Mouse (Mus musculus) embryonic facial prominence, embryonic 14.5 days (tissue): ENCODE results near the gene Arnt. TPM values are rescaled to one million over a fixed set of nuclear protein-coding genes. Genes with fewer than 3 reads are reported as not detected.
"Not testable (repeated sequence)": the region's sequence is repeated elsewhere in the genome, so short reads cannot be mapped to it uniquely, and the experiment has no call there.

Experiments
- ATAC-seq: fragments of 200-750 bp; cut with Nextera tagmentation; 2 replicates; pipeline ENCODE4 v1.8.0; 2017; ENCODE audit warnings: low read depth, moderate number of reproducible peaks, moderate TSS enrichment
- DNase-seq: peaks from one replicate; pipeline ENCODE4 v3.0.0-alpha.2; 2015; ENCODE audit warnings: low spot score
- H3K27ac ChIP-seq: fragments of 300-500 bp; sonication (generic); replicated peaks from 2 replicates; pipeline ENCODE4 v1.5.1; 2014; ENCODE audit warnings: low read depth, mild to moderate bottlenecking, low read length, moderate library complexity
- H3K27me3 ChIP-seq: fragments of 300-500 bp; sonication (generic); replicated peaks from 2 replicates; pipeline ENCODE4 v1.6.1; 2014; ENCODE audit warnings: low read length; ENCODE audit not compliant: control insufficient read depth, insufficient read depth
- H3K36me3 ChIP-seq: fragments of 300-500 bp; sonication (generic); 2 replicates; pipeline ENCODE4 v1.6.1; 2014; ENCODE audit warnings: low read length, mixed read lengths; ENCODE audit not compliant: control insufficient read depth, insufficient read depth
- H3K4me1 ChIP-seq: fragments of 300-500 bp; sonication (generic); 2 replicates; pipeline ENCODE4 v1.6.1; 2014; ENCODE audit warnings: antibody characterized with exemption, low read length; ENCODE audit not compliant: control insufficient read depth, insufficient read depth
- H3K4me2 ChIP-seq: fragments of 300-500 bp; sonication (generic); 2 replicates; pipeline ENCODE4 v1.6.1; 2014; ENCODE audit warnings: low read depth, mild to moderate bottlenecking, low read length, moderate library complexity, mixed read lengths
- H3K4me3 ChIP-seq: fragments of 300-500 bp; sonication (generic); 2 replicates; pipeline ENCODE4 v1.5.1; 2014; ENCODE audit warnings: low read depth, mild to moderate bottlenecking, low read length
- H3K9ac ChIP-seq: fragments of 300-500 bp; sonication (generic); 2 replicates; pipeline ENCODE4 v1.6.1; 2014; ENCODE audit warnings: low read depth, mild to moderate bottlenecking, low read length, moderate library complexity, mixed read lengths
- H3K9me3 ChIP-seq: fragments of 300-500 bp; sonication (generic); 2 replicates; pipeline ENCODE4 v1.6.1; 2016; ENCODE audit warnings: low read length; ENCODE audit not compliant: control insufficient read depth
- WGBS: fragments of 180-500 bp; shearing (Covaris S2); extraction: QIAGEN DNeasy Blood & Tissue Kit; methylation state at CpG from one replicate; pipeline ENCODE4 v1.1.7; 2014; 5-methylcytosine and 5-hydroxymethylcytosine counted together
- polyA plus RNA-seq: library from polyadenylated mRNA; unstranded; fragments of >200 nt; fragmentation: Nextera tagmentation; extraction: Ambion mirVana; gene quantifications from 2 replicates; pipeline ENCODE4 v1.2.1, GENCODE M21; 2014

Arnt gene
- polyA plus RNA-seq, 1 experiment from 2014 or later, result 32.5 TPM

- H3K4me2 ChIP-seq, ATAC-seq, H3K9ac ChIP-seq, H3K4me1 ChIP-seq, H3K27ac ChIP-seq, H3K4me3 ChIP-seq, H3K36me3 ChIP-seq, H3K9me3 ChIP-seq, DNase-seq, H3K27me3 ChIP-seq: not testable (repeated sequence)
- 73% methylated on average over 2 of the region's 2 CpGs for WGBS
Observed at GRCm38 (mm10) chr3:95541186-95541585, 107.0 kb downstream of the Arnt start.

- no peaks in the 10 kb centered on the region for H3K36me3 ChIP-seq
- H3K9ac ChIP-seq, result no peak overlapping the region
- no peak for ATAC-seq
- H3K27me3 ChIP-seq, result no peaks in the 10 kb centered on the region
- H3K4me3 ChIP-seq, result no peak overlapping the region
- H3K9me3 ChIP-seq, result no peaks in the 10 kb centered on the region
- H3K4me1 ChIP-seq, result no peaks in the 10 kb centered on the region
- no peak for DNase-seq
- H3K27ac ChIP-seq, result no peak overlapping the region
- no peak overlapping the region for H3K4me2 ChIP-seq
Observed at GRCm38 (mm10) chr3:95542171-95542570, 108.0 kb downstream of the Arnt start.

GRCm38 (mm10) chr3:95542981-95543380 is 108.8 kb downstream of the Arnt start:
- H3K27ac ChIP-seq, result no peak overlapping the region
- DNase-seq, result no peak
- H3K4me2 ChIP-seq, result no peak overlapping the region
- H3K4me3 ChIP-seq, result no peak overlapping the region
- no peaks in the 10 kb centered on the region for H3K27me3 ChIP-seq
- H3K9ac ChIP-seq, result no peak overlapping the region
- no peak for ATAC-seq
- no peaks in the 10 kb centered on the region for H3K36me3 ChIP-seq
- H3K4me1 ChIP-seq, result no peaks in the 10 kb centered on the region
- H3K9me3 ChIP-seq, result no peaks in the 10 kb centered on the region
- WGBS, result 57% methylated on average over 7 of the region's 7 CpGs

Other genes with a start within 250 kb of the Arnt start
- gene Gabpb2, start 216.5 kb upstream of the Arnt start, polyA plus RNA-seq, result 7.8 and 8.0 TPM in 2 replicates
- 111 and 125 TPM in 2 replicates for gene Cdc42se1, start 205.7 kb upstream of the Arnt start, polyA plus RNA-seq
- 36.9 and 37.2 TPM in 2 replicates for gene Mllt11, start 202.2 kb upstream of the Arnt start, polyA plus RNA-seq
- 0.38 and 0.41 TPM in 2 replicates for gene Gm128, start 192.8 kb upstream of the Arnt start, polyA plus RNA-seq
- gene Bnipl, start 183.2 kb upstream of the Arnt start, polyA plus RNA-seq, result 6.1 and 6.9 TPM in 2 replicates
- gene Mindy1, start 153.0 kb upstream of the Arnt start, polyA plus RNA-seq, result 37.7 and 44.9 TPM in 2 replicates
- gene Prune1, start 152.3 kb upstream of the Arnt start, polyA plus RNA-seq, result 24.2 and 24.4 TPM in 2 replicates
- 2.8 TPM in 2 replicates for gene Anxa9, start 127.2 kb upstream of the Arnt start, polyA plus RNA-seq
- 133 and 134 TPM in 2 replicates for gene Cers2, start 119.6 kb upstream of the Arnt start, polyA plus RNA-seq
- 39.3 and 44.2 TPM in 2 replicates for gene Setdb1, start 77.2 kb upstream of the Arnt start, polyA plus RNA-seq
- 0.30 TPM in 1 of 2 replicates, not detected in the other for gene 4930558C23Rik, start 31.5 kb upstream of the Arnt start, polyA plus RNA-seq
- gene Ctsk, start 64.9 kb downstream of the Arnt start, polyA plus RNA-seq, result 113 and 147 TPM in 2 replicates
- gene Ctss, start 92.4 kb downstream of the Arnt start, polyA plus RNA-seq, result 21.8 and 22.8 TPM in 2 replicates
- not detected in 2 replicates for gene Hormad1, start 125.3 kb downstream of the Arnt start, polyA plus RNA-seq
- 27.9 and 33.3 TPM in 2 replicates for gene Golph3l, start 154.5 kb downstream of the Arnt start, polyA plus RNA-seq
- 59.8 and 66.9 TPM in 2 replicates for gene Ensa, start 190.6 kb downstream of the Arnt start, polyA plus RNA-seq
- 62.0 and 65.8 TPM in 2 replicates for gene Mcl1, start 224.4 kb downstream of the Arnt start, polyA plus RNA-seq